Mouse (Mus musculus) subcutaneous adipose tissue, adult 2 months (tissue): ENCODE results near the gene Atl1. TPM values are rescaled to one million over a fixed set of nuclear protein-coding genes. Genes with fewer than 3 reads are reported as not detected.

Experiments
- polyA plus RNA-seq: library from polyadenylated mRNA; depleted of rRNA; stranded (reverse); fragments of >200 nt; gene quantifications from 2 replicates; pipeline ENCODE4 v1.2.3, GENCODE M21; 2012; ENCODE audit warnings: low replicate concordance; rRNA removed

Gene Atl1
- 1.6 and 2.3 TPM in 2 replicates for polyA plus RNA-seq

DNA sequence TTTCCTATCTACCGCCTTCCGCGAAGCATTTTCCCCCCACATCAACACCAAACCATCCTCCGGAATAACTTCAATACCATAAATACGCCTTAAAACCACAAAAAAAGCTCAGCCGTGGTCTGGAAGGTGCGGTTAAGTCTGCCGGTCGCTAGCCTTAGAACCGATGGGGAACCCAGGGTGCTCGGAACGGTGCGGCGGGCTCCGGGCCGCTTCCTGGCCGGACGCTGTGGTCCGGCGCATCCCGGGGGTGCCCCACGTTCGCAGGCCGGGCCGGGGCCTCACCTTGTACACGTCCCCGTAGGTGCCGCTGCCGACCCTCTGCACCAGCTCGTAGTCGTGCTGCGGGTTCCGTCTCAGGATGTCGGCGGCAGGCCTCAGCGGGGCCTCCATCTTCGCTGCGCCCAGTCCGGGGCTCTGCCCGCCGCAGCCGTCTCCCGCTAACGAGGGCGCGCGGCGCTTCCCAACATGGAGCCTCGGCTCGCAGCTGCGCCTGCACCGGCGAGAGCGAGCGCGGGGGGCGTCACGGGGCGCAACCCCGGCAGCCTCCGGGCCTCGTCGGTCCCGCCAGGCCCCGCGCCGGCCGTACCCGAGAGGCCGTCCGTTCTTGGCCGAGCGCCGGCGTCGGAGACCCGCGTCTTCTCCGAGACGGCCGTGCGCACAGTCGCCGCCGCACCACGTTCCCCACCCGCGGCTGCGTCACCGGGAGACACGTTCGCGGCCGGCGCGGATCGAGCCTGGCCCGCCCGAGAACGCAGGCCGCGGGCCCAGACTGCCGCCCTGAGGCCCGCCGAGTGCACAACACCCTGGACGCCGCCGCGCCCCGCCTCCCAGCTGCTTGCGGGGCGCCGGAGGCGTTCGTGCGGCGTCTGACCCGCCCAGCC lies at the start of gene Atl1, which contains the start of gene Map4k5:
Atl1 (plus strand) TSS at position 244 of the 881 bp plus-strand sequence.
Map4k5 (minus strand) TSS at position 830 of the 881 bp plus-strand sequence.

DNA sequence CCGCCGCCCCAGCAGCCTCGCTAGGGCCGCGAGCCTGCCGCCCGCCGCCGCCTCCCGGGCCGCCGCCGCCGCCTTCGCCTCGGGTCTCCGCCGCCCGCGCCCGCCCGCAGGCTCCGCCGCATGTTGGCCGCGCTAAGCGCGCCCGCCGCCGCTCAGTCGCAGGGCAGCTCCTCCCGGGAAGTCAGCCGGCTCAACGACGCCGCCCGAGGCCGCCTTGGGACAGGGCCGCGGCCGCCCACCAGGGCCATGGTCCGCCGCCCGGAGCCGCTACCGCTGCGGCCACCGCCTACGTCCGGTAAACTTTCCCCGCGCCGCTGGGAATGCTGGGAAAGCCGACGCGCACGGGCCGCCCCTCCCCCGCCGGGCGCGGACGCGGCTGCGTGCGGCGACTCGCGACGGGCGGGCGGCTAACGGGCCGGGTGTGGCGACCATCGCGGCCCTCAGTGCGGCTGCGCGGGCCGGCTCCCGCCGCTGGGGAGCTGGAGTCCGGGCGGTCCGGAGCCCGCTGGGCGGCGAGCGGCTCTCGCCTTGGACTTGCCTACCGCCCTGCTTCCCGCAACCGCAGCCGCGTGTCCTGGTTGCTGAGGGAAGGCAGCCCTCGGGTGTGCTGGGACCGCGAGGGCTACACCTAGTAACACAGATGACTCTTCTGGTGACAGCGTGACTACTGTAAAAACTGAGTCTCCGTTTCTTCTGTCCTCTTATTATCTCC lies 94.5 kb downstream of the Atl1 start, which contains the start of gene Sav1:
Sav1 (minus strand) TSS at position 217 of the 712 bp plus-strand sequence.

Other genes with a start within 250 kb of the Atl1 start
- 23.2 and 23.8 TPM in 2 replicates for gene Sos2, start 210.8 kb upstream of the Atl1 start, polyA plus RNA-seq
- gene L2hgdh, start 167.7 kb upstream of the Atl1 start, polyA plus RNA-seq: 5.3 and 8.1 TPM in 2 replicates
- gene Atp5s, start 167.7 kb upstream of the Atl1 start, polyA plus RNA-seq: 11.6 and 13.8 TPM in 2 replicates
- 0.67 and 19.4 TPM in 2 replicates for gene Cdkl1, start 101.3 kb upstream of the Atl1 start, polyA plus RNA-seq
- gene Map4k5, start 586 bp downstream of the Atl1 start, polyA plus RNA-seq: 6.4 and 17.3 TPM in 2 replicates
- gene Sav1, start 94.4 kb downstream of the Atl1 start, polyA plus RNA-seq: 32.2 and 42.3 TPM in 2 replicates
- 8.2 and 19.6 TPM in 2 replicates for gene Nin, start 221.1 kb downstream of the Atl1 start, polyA plus RNA-seq